Comparison of ENCODE assay signal across 9 mouse cellular contexts in genomic region chr14:54232811-54233558, GRCm38 (mm10). TPM values are rescaled to one million over a fixed set of nuclear protein-coding genes. Genes with fewer than 3 reads are reported as not detected.
DNase-seq lines count a peak whose midpoint lies in the region; ATAC-seq and TF ChIP-seq lines count a peak whose summit lies in the region.
"Had no signal": no experiment of that assay in that cellular context is flagged by ENCODE, and none has a peak within 500 bp of the region (broad histone marks: within the 10 kb centered on the region; RNA-seq: fewer than 3 reads in every experiment).

No protein-coding gene starts in this region.

- no peak overlapping the region for H3K4me3 ChIP-seq in neural tube, embryonic 11.5 days (ENCODE audit: low read depth, low read length)
- H3K4me3 ChIP-seq in forebrain, embryonic 15.5 days: no peak overlapping the region
- H3K4me3 ChIP-seq in liver, embryonic 13.5 days (replicated peaks): no peak overlapping the region
- no peak overlapping the region for H3K4me3 ChIP-seq in cerebellum, adult 2 months (replicated peaks; ENCODE audit: insufficient read depth, low read depth, low read length)

- H3K9ac ChIP-seq in neural tube, embryonic 11.5 days (ENCODE audit: low read length): no peak overlapping the region
- no peak overlapping the region for H3K9ac ChIP-seq in forebrain, embryonic 15.5 days (replicated peaks)
- no peak overlapping the region for H3K9ac ChIP-seq in liver, embryonic 13.5 days

- no peak for TF ChIP-seq CTCF in cerebellum, adult 2 months (IDR thresholded peaks at IDR 0.05; ENCODE audit: borderline replicate concordance, insufficient read depth, low read depth, low read length)

- H3K27ac ChIP-seq in neural tube, embryonic 11.5 days (ENCODE audit: low read depth, low read length): peak overlapping the region; percentile 23; the same call in 1 of the 2 replicates
- peak overlapping the region; percentile 7; the same call in 1 of the 2 replicates for H3K27ac ChIP-seq in forebrain, embryonic 15.5 days (replicated peaks)
- peak overlapping the region; percentile 48 for H3K27ac ChIP-seq in liver, embryonic 13.5 days
- H3K27ac ChIP-seq in cerebellum, adult 2 months (ENCODE audit: insufficient read depth, low read length): no peak overlapping the region

- peaks cover 4% of the 10 kb centered on the region; the same call in 1 of the 2 replicates for H3K4me1 ChIP-seq in neural tube, embryonic 11.5 days (ENCODE audit: control insufficient read depth, insufficient read depth, low read length)
- peaks cover 22% of the 10 kb centered on the region for H3K4me1 ChIP-seq in forebrain, embryonic 15.5 days
- H3K4me1 ChIP-seq in liver, embryonic 13.5 days (replicated peaks): peaks cover 44% of the 10 kb centered on the region
- no peaks in the 10 kb centered on the region for H3K4me1 ChIP-seq in cerebellum, adult 2 months (ENCODE audit: control insufficient read depth, insufficient read depth, low read length)

- H3K36me3 ChIP-seq in neural tube, embryonic 11.5 days (ENCODE audit: control insufficient read depth, insufficient read depth, low read length): 0 out of 2 replicates have a peak, but pooled peaks cover 3% of the 10 kb centered on the region
- H3K36me3 ChIP-seq in forebrain, embryonic 15.5 days: peaks cover 7% of the 10 kb centered on the region; the same call in 1 of the 2 replicates
- peaks cover 23% of the 10 kb centered on the region for H3K36me3 ChIP-seq in liver, embryonic 13.5 days

- no peak for ATAC-seq in neural tube, embryonic 11.5 days (ENCODE audit: insufficient read depth, low FRiP score, low TSS enrichment)
- ATAC-seq in forebrain, embryonic 15.5 days (replicated peaks): no peak
- ATAC-seq in liver, embryonic 13.5 days (ENCODE audit: low read depth): peak; percentile 65
- ATAC-seq in neutrophil, adult 5-6 weeks (ENCODE audit: extremely low read depth, insufficient number of reproducible peaks, low FRiP score, poor library complexity, severe bottlenecking): peak; percentile 77

- TF ChIP-seq POLR2A in cerebellum, adult 2 months (IDR thresholded peaks at IDR 0.05; ENCODE audit: borderline replicate concordance, insufficient read depth, low read length): no peak

- H3K9me3 ChIP-seq in neural tube, embryonic 11.5 days (ENCODE audit: control insufficient read depth, low read length): no peaks in the 10 kb centered on the region
- no peaks in the 10 kb centered on the region for H3K9me3 ChIP-seq in forebrain, embryonic 15.5 days
- H3K9me3 ChIP-seq in liver, embryonic 13.5 days (replicated peaks): no peaks in the 10 kb centered on the region

- WGBS in neural tube, embryonic 11.5 days: 29% methylated on average over 9 of the region's 9 CpGs
- 45% methylated on average over 9 of the region's 9 CpGs for WGBS in forebrain, embryonic 15.5 days
- WGBS in liver, embryonic 13.5 days (ENCODE audit: insufficient replicate concordance): 10% methylated on average over 9 of the region's 9 CpGs
- 51% methylated on average over 9 of the region's 9 CpGs for WGBS in cerebellum, adult 2 months

- no peak overlapping the region for H3K4me2 ChIP-seq in neural tube, embryonic 11.5 days (ENCODE audit: low read depth)
- no peak overlapping the region for H3K4me2 ChIP-seq in forebrain, embryonic 15.5 days (replicated peaks)
- peak overlapping the region; percentile 20; the same call in 1 of the 2 replicates for H3K4me2 ChIP-seq in liver, embryonic 13.5 days

- no peaks in the 10 kb centered on the region for H3K27me3 ChIP-seq in neural tube, embryonic 11.5 days (ENCODE audit: control insufficient read depth, insufficient read depth, low read length)
- H3K27me3 ChIP-seq in forebrain, embryonic 15.5 days: no peaks in the 10 kb centered on the region
- H3K27me3 ChIP-seq in liver, embryonic 13.5 days: peaks cover 11% of the 10 kb centered on the region
- no peaks in the 10 kb centered on the region for H3K27me3 ChIP-seq in cerebellum, adult 2 months (ENCODE audit: control insufficient read depth, insufficient read depth, low read length)

- DNase-seq in neural tube, embryonic 11.5 days (ENCODE audit: low spot score): no peak
- no peak for DNase-seq in neural tube, embryonic 10.5 days (ENCODE audit: extremely low spot score, low spot score)
- peak; percentile 95 for DNase-seq in induced T-regulatory cell, adult 2 months (ENCODE audit: low read depth)
- DNase-seq in liver, embryonic 13.5 days: no peak
- DNase-seq in cerebellum, adult 8-10 months: no peak
- no peak for DNase-seq in cerebellum, adult 2 months

RNA-seq across cellular contexts. Expression of gene Dad1, which starts 20.9 kb away (rescaled TPM):
- 274 and 286 TPM in 2 replicates for polyA plus RNA-seq in neural tube, embryonic 11.5 days (2014; fragmentation: Nextera tagmentation; extraction: Ambion mirVana)
- 286 and 291 TPM in 2 replicates for polyA plus RNA-seq in forebrain, embryonic 15.5 days (2015; fragmentation: Nextera tagmentation; extraction: Ambion mirVana)
- 229 and 243 TPM in 2 replicates for polyA plus RNA-seq in liver, embryonic 13.5 days (2015; fragmentation: Nextera tagmentation; extraction: Ambion mirVana)
- 50.7 and 51.7 TPM in 2 replicates for total RNA-seq in neutrophil, adult 5-6 weeks (2017)
- polyA plus RNA-seq in cerebellum, adult 2 months (2012; rRNA removed): 238 and 254 TPM in 2 replicates

RNA-seq across cellular contexts. Expression of gene Abhd4, which starts 21.0 kb away (rescaled TPM):
- polyA plus RNA-seq in neural tube, embryonic 11.5 days (2014; fragmentation: Nextera tagmentation; extraction: Ambion mirVana): 45.7 and 46.6 TPM in 2 replicates
- 47.7 and 53.9 TPM in 2 replicates for polyA plus RNA-seq in forebrain, embryonic 15.5 days (2015; fragmentation: Nextera tagmentation; extraction: Ambion mirVana)
- 17.9 and 18.4 TPM in 2 replicates for polyA plus RNA-seq in liver, embryonic 13.5 days (2015; fragmentation: Nextera tagmentation; extraction: Ambion mirVana)
- total RNA-seq in neutrophil, adult 5-6 weeks (2017): 16.1 and 16.6 TPM in 2 replicates
- 57.6 and 59.2 TPM in 2 replicates for polyA plus RNA-seq in cerebellum, adult 2 months (2012; rRNA removed)

RNA-seq across cellular contexts. Expression of gene Olfr49, which starts 51.8 kb away (rescaled TPM):
- polyA plus RNA-seq in neural tube, embryonic 11.5 days (2014; fragmentation: Nextera tagmentation; extraction: Ambion mirVana): not detected in 2 replicates
- polyA plus RNA-seq in forebrain, embryonic 15.5 days (2015; fragmentation: Nextera tagmentation; extraction: Ambion mirVana): not detected in 2 replicates
- polyA plus RNA-seq in liver, embryonic 13.5 days (2015; fragmentation: Nextera tagmentation; extraction: Ambion mirVana): not detected in 2 replicates
- 0.12 TPM in 1 of 2 replicates, not detected in the other for total RNA-seq in neutrophil, adult 5-6 weeks (2017)
- not detected in 2 replicates for polyA plus RNA-seq in cerebellum, adult 2 months (2012; rRNA removed)
- polyA plus RNA-seq: embryonic facial prominence, embryonic 11.5 days had no signal

Comparison
In these comparisons a context has a peak if more than half of its experiments do, and no peak if none do; other contexts are left out.
1. ATAC-seq: peak in liver, embryonic 13.5 days (single experiment) and neutrophil, adult 5-6 weeks (single experiment); none in neural tube, embryonic 11.5 days (single experiment) and forebrain, embryonic 15.5 days (single experiment).